In the genomic region with DNA sequence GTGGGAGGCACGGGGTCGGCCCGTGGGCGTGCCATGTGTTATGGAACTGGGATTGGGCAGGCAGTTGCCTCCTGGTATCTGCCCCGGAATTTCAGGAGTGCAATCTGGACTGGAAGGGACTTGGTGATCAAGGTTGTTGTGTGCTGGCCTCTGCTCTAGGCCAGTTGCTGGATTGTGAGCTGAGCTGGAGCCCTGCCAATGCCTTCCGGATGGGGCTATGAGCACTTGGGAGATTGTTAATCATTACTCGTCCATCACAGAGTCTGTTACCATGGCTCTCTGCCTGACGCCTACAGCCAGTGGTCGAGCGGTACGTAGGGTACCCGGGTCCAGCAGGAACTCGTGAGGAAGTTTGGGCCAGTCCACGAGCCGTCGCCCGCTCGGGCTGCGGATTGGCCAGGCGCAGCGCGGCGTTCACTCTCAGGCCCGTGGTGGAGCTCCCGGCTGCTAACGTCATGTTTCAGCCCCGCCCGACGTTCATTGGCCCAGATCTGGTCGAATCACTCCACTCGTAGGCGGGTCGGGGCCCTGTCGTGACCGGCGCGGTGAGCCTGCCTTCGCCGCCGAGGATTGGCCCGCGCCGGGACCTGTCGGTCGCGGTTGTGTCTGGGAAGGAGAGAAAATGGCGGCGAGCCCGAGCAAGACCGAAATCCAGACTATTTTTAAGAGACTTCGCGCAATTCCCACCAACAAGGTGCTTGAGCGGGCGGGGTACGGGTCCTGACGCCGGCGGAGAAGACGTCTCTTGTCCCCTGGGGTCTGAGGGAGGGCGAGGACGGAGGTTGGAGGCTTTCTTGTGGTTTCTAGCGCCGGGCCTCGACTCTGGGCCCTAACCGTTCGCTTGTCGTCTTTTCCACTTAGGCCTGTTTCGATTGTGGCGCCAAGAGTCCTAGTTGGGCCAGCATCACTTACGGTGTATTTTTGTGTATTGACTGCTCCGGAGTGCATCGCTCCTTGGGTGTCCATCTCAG, we compare ENCODE assay signal across 1 mouse cellular context.
A peak's percentile ranks its signal among the peaks of the same experiment; 100 is the strongest.
TF ChIP-seq lines count a peak whose summit lies in the region.

A gene (plus strand): TSS at position 264 of the 971 bp plus-strand sequence.

TF ChIP-seq in MEL, 35 proteins besides CTCF, POLR2A, EP300 and RAD21 (continued from another document):
- peak; percentile 49; the same call in 1 of the 2 replicates for TF ChIP-seq NRF1 (IDR thresholded peaks at IDR 0.05; ENCODE audit: insufficient read depth, low read depth, low read length, poor library complexity, severe bottlenecking)
- no peak; the same call in 1 of the 2 replicates for TF ChIP-seq ZMIZ1 (IDR thresholded peaks at IDR 0.05; ENCODE audit: low read depth, low read length)
- no peak for TF ChIP-seq ETS1 (IDR thresholded peaks at IDR 0.05; ENCODE audit: low read depth, low read length)
- TF ChIP-seq MAZ (IDR thresholded peaks at IDR 0.05; ENCODE audit: low read depth, low read length) = no peak
- TF ChIP-seq BHLHE40 (IDR thresholded peaks at IDR 0.05; ENCODE audit: borderline replicate concordance, low read depth, low read length) = no peak
- no peak for TF ChIP-seq CHD2 (IDR thresholded peaks at IDR 0.05; ENCODE audit: low read length)
- no peak; the same call in 1 of the 2 replicates for TF ChIP-seq KAT2A (conservative IDR thresholded peaks at IDR 0.05; ENCODE audit: low read depth, low read length)
- TF ChIP-seq MXI1 (IDR thresholded peaks at IDR 0.05; ENCODE audit: low read depth, low read length) = peak; percentile 46; the same call in 1 of the 2 replicates
- TF ChIP-seq RCOR1 (IDR thresholded peaks at IDR 0.05; ENCODE audit: low read depth, low read length) = no peak
- TF ChIP-seq UBTF (IDR thresholded peaks at IDR 0.05; ENCODE audit: borderline replicate concordance, insufficient read depth, low read depth, low read length) = no peak
- peak; percentile 69; the same call in 1 of the 2 replicates for TF ChIP-seq POLR2AphosphoS2 (IDR thresholded peaks at IDR 0.05; ENCODE audit: low read length)
- no peak; the same call in 1 of the 2 replicates for TF ChIP-seq USF1 (IDR thresholded peaks at IDR 0.05; ENCODE audit: low read depth, low read length)
- peak; percentile 83 for TF ChIP-seq HCFC1 (IDR thresholded peaks at IDR 0.05; ENCODE audit: low read depth, low read length)
- TF ChIP-seq TAL1 (IDR thresholded peaks at IDR 0.05; ENCODE audit: low read length) = no peak
- no peak for TF ChIP-seq GABPA (IDR thresholded peaks at IDR 0.05; ENCODE audit: low read depth, low read length)
